Mouse (Mus musculus): ENCODE data around the gene Amacr. TPM values are rescaled to one million over a fixed set of nuclear protein-coding genes. Genes with fewer than 3 reads are reported as not detected.

The Amacr gene
- polyA plus RNA-seq, 1 experiment from 2014 or later: 15.9 TPM

GRCm38 (mm10) chr15:11003791-11004190 is 22.2 kb downstream of the Amacr start:
- 91% methylated on average over 4 of the region's 4 CpGs for WGBS
- Histone ChIP-seq H3K27ac (no peak overlapping the region), H3K36me3 (no peaks in the 10 kb centered on the region), H3K27me3 (ENCODE audit: low read depth, poor library complexity, severe bottlenecking) (no peaks in the 10 kb centered on the region), H3K9me3 (replicated peaks) (no peaks in the 10 kb centered on the region), H3K4me3 (no peak overlapping the region), H3K4me1 (no peaks in the 10 kb centered on the region)
- DNase-seq (ENCODE audit: low spot score): no peak

- Histone ChIP-seq H3K36me3 (no peaks in the 10 kb centered on the region), H3K4me3 (no peak overlapping the region), H3K9me3 (replicated peaks) (no peaks in the 10 kb centered on the region), H3K27me3 (ENCODE audit: low read depth, poor library complexity, severe bottlenecking) (no peaks in the 10 kb centered on the region), H3K4me1 (no peaks in the 10 kb centered on the region), H3K27ac (no peak overlapping the region)
- 80% methylated on average over 6 of the region's 6 CpGs for WGBS
- DNase-seq (ENCODE audit: low spot score): no peak
Observed at GRCm38 (mm10) chr15:11004646-11005045, 23.1 kb downstream of the Amacr start.

GRCm38 (mm10) chr15:11008756-11009155 is 27.2 kb downstream of the Amacr start:
- no peak for DNase-seq (ENCODE audit: low spot score)
- H3K36me3 ChIP-seq: no peaks in the 10 kb centered on the region
- 26% methylated on average over 5 of the region's 5 CpGs for WGBS
- no peaks in the 10 kb centered on the region for H3K27me3 ChIP-seq (ENCODE audit: low read depth, poor library complexity, severe bottlenecking)
- H3K4me3 ChIP-seq: no peak overlapping the region
- no peak overlapping the region for H3K27ac ChIP-seq
- H3K4me1 ChIP-seq: no peaks in the 10 kb centered on the region
- no peaks in the 10 kb centered on the region for H3K9me3 ChIP-seq (replicated peaks)

- Histone ChIP-seq H3K27ac (no peak overlapping the region), H3K4me3 (no peak overlapping the region), H3K27me3 (ENCODE audit: low read depth, poor library complexity, severe bottlenecking) (no peaks in the 10 kb centered on the region), H3K36me3 (no peaks in the 10 kb centered on the region), H3K4me1 (no peaks in the 10 kb centered on the region), H3K9me3 (replicated peaks) (no peaks in the 10 kb centered on the region)
- DNase-seq (ENCODE audit: low spot score): no peak
- WGBS: 94% methylated on average over 11 of the region's 11 CpGs
Observed at GRCm38 (mm10) chr15:11010976-11011548, 29.5 kb downstream of the Amacr start.

- no peak for DNase-seq (ENCODE audit: low spot score)
- no peaks in the 10 kb centered on the region for H3K27me3 ChIP-seq (ENCODE audit: low read depth, poor library complexity, severe bottlenecking)
- H3K4me1 ChIP-seq: no peaks in the 10 kb centered on the region
- no peak overlapping the region for H3K4me3 ChIP-seq
- no peak overlapping the region for H3K27ac ChIP-seq
- WGBS: 62% methylated on average over 2 of the region's 2 CpGs
- no peaks in the 10 kb centered on the region for H3K9me3 ChIP-seq (replicated peaks)
- H3K36me3 ChIP-seq: no peaks in the 10 kb centered on the region
Observed at GRCm38 (mm10) chr15:11014931-11015330, 33.4 kb downstream of the Amacr start.

GRCm38 (mm10) chr15:11026801-11027561 is 45.4 kb downstream of the Amacr start:
- 85% methylated on average over 4 of the region's 4 CpGs for WGBS
- Histone ChIP-seq H3K27ac (no peak overlapping the region), H3K4me1 (peaks cover 8% of the 10 kb centered on the region; the same call in 1 of the 2 replicates), H3K4me3 (no peak overlapping the region), H3K36me3 (no peaks in the 10 kb centered on the region), H3K9me3 (replicated peaks) (no peaks in the 10 kb centered on the region), H3K27me3 (ENCODE audit: low read depth, poor library complexity, severe bottlenecking) (no peaks in the 10 kb centered on the region)
- no peak for DNase-seq (ENCODE audit: low spot score)

GRCm38 (mm10) chr15:11030188-11030587 is 48.6 kb downstream of the Amacr start:
- no peaks in the 10 kb centered on the region for H3K4me1 ChIP-seq
- no peaks in the 10 kb centered on the region for H3K36me3 ChIP-seq
- DNase-seq (ENCODE audit: low spot score): no peak
- H3K4me3 ChIP-seq: no peak overlapping the region
- 79% methylated on average over 3 of the region's 3 CpGs for WGBS
- H3K27me3 ChIP-seq (ENCODE audit: low read depth, poor library complexity, severe bottlenecking): peaks cover 24% of the 10 kb centered on the region
- H3K27ac ChIP-seq: no peak overlapping the region
- H3K9me3 ChIP-seq (replicated peaks): no peaks in the 10 kb centered on the region

GRCm38 (mm10) chr15:11035947-11036474 is 54.5 kb downstream of the Amacr start:
- Histone ChIP-seq H3K27me3 (ENCODE audit: low read depth, poor library complexity, severe bottlenecking) (peaks cover 64% of the 10 kb centered on the region), H3K9me3 (replicated peaks) (no peaks in the 10 kb centered on the region), H3K4me1 (peaks cover 23% of the 10 kb centered on the region), H3K27ac (no peak overlapping the region), H3K36me3 (no peaks in the 10 kb centered on the region), H3K4me3 (peak overlapping the region; percentile 48)
- no peak for DNase-seq (ENCODE audit: low spot score)
- 6% methylated on average over 34 of the region's 34 CpGs for WGBS

- H3K27ac ChIP-seq: no peak overlapping the region
- H3K36me3 ChIP-seq: no peaks in the 10 kb centered on the region
- DNase-seq (ENCODE audit: low spot score): peak; percentile 53
- 3% methylated on average over 49 of the region's 49 CpGs for WGBS
- H3K27me3 ChIP-seq (ENCODE audit: low read depth, poor library complexity, severe bottlenecking): peaks cover 64% of the 10 kb centered on the region
- H3K4me1 ChIP-seq: peaks cover 23% of the 10 kb centered on the region
- H3K9me3 ChIP-seq (replicated peaks): no peaks in the 10 kb centered on the region
- H3K4me3 ChIP-seq: peak overlapping the region; percentile 48
Observed at GRCm38 (mm10) chr15:11036535-11037375, 55.2 kb downstream of the Amacr start.

- Histone ChIP-seq H3K4me1 (peaks cover 23% of the 10 kb centered on the region), H3K27ac (no peak overlapping the region), H3K9me3 (replicated peaks) (no peaks in the 10 kb centered on the region), H3K4me3 (peak overlapping the region; percentile 48), H3K27me3 (ENCODE audit: low read depth, poor library complexity, severe bottlenecking) (peaks cover 64% of the 10 kb centered on the region), H3K36me3 (no peaks in the 10 kb centered on the region)
- DNase-seq (ENCODE audit: low spot score): peak; percentile 47
- WGBS: 4% methylated on average over 8 of the region's 8 CpGs
Observed at GRCm38 (mm10) chr15:11037376-11037695, 55.8 kb downstream of the Amacr start.

- WGBS: 5% methylated on average over 16 of the region's 16 CpGs
Observed at GRCm38 (mm10) chr15:11037711-11038110, 56.2 kb downstream of the Amacr start, which contains the start of gene Rxfp3. TSS of gene Rxfp3 (minus strand) at chr15:11037991.

GRCm38 (mm10) chr15:11038476-11038875 is 56.9 kb downstream of the Amacr start:
- peaks cover 57% of the 10 kb centered on the region for H3K27me3 ChIP-seq (ENCODE audit: low read depth, poor library complexity, severe bottlenecking)
- no peak overlapping the region for H3K27ac ChIP-seq
- no peaks in the 10 kb centered on the region for H3K36me3 ChIP-seq
- 5% methylated on average over 12 of the region's 12 CpGs for WGBS
- H3K4me3 ChIP-seq: no peak overlapping the region
- peak; percentile 47 for DNase-seq (ENCODE audit: low spot score)
- peaks cover 23% of the 10 kb centered on the region for H3K4me1 ChIP-seq
- no peaks in the 10 kb centered on the region for H3K9me3 ChIP-seq (replicated peaks)

More at GRCm38 (mm10) chr15:11037711-11038110, 56.2 kb downstream of the Amacr start, which contains the start of gene Rxfp3:
- Histone ChIP-seq H3K36me3 (no peaks in the 10 kb centered on the region), H3K4me1 (peaks cover 23% of the 10 kb centered on the region), H3K27me3 (ENCODE audit: low read depth, poor library complexity, severe bottlenecking) (peaks cover 64% of the 10 kb centered on the region), H3K4me3 (peak within 1 kb of the TSS; percentile 48), H3K27ac (no peak within 1 kb of the TSS), H3K9me3 (replicated peaks) (no peaks in the 10 kb centered on the region)
- DNase-seq (ENCODE audit: low spot score): peak; percentile 48

All from limb, embryonic 10.5 days (tissue).